Mouse (Mus musculus) bone marrow, adult 2 months (tissue): ENCODE data around the gene Itgad. TPM values are rescaled to one million over a fixed set of nuclear protein-coding genes. Genes with fewer than 3 reads are reported as not detected.

Experiments used
- H3K27ac ChIP-seq: fragments of 200-500 bp; 2 replicates; pipeline ENCODE4 v1.5.1; 2012; ENCODE audit warnings: low read depth, mild to moderate bottlenecking, control low read depth, inconsistent platforms, low read length; ENCODE audit not compliant: control insufficient read depth, poor library complexity, insufficient read depth
- H3K4me1 ChIP-seq: fragments of 200-500 bp; 2 replicates; pipeline ENCODE4 v1.6.1; 2011; ENCODE audit warnings: low read length; ENCODE audit not compliant: control insufficient read depth, insufficient read depth
- H3K4me3 ChIP-seq: fragments of 200-500 bp; replicated peaks from 2 replicates; pipeline ENCODE3; 2011; ENCODE audit warnings: mild to moderate bottlenecking, low read depth, low read length, control low read depth; ENCODE audit not compliant: control insufficient read depth
- CTCF ChIP-seq: fragments of 200-500 bp; IDR thresholded peaks from 2 replicates; pipeline ENCODE4 v1.5.1; 2011; ENCODE audit warnings: low read length, control low read depth; ENCODE audit not compliant: control insufficient read depth, insufficient read depth
- POLR2A ChIP-seq: fragments of 200-500 bp; IDR thresholded peaks from 2 replicates; pipeline ENCODE4 v1.6.1; 2011; ENCODE audit warnings: low read depth, mild to moderate bottlenecking, control low read depth, low read length, borderline replicate concordance; ENCODE audit not compliant: control insufficient read depth
- WGBS: fragments of 180-500 bp; shearing (Covaris S2); methylation state at CpG from one replicate; pipeline ENCODE4 v1.1.7; 2018; 5-methylcytosine and 5-hydroxymethylcytosine counted together
- polyA plus RNA-seq: library from polyadenylated mRNA; stranded (reverse); fragments of >200 nt; gene quantifications from 2 replicates; pipeline ENCODE4 v1.2.4, GENCODE M21; 2011; ENCODE audit warnings: low replicate concordance; ENCODE audit not compliant: missing spikeins, insufficient read depth, insufficient read length

Gene Itgad
- polyA plus RNA-seq, 1 experiment = 9.8 TPM

DNA sequence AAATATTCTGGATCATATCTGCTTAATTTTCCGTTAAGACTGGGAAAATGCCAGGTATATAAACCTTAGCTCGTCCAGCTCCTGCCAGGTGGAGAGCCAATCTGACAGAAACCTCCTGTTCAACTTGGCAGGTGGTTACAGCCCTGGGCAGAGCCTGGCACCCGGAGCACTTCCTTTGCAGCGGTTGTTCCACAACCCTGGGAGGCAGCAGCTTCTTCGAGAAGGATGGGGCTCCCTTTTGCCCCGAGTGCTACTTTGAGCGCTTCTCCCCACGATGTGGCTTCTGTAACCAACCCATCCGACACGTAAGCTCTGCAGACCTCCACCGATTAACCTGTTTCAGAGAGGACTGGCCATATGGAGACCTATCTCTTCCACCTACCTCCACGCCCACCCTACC lies 97.8 kb downstream of the Itgad start:
- Histone ChIP-seq H3K4me3 (no peak overlapping the region), H3K4me1 (peaks cover 2% of the 10 kb centered on the region), H3K27ac (no peak overlapping the region)
- WGBS = 23% methylated on average over 12 of the region's 12 CpGs
- TF ChIP-seq CTCF (no peak), POLR2A (no peak)

DNA sequence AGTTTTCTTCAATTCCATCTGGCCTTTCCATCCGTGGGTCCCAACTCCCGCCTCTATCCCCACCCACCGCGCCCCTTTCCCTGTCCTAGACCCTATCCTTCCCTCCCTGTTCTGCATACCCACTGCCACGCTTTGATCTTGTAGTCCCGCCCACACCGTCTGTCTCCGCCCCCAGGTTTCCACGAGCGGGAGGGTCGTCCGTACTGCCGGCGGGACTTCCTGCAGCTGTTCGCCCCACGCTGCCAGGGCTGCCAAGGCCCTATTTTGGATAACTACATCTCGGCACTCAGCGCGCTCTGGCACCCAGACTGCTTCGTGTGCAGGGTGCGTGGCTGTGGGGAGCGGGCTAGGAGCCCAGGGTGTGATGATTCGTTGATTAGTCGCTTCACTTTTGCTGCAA lies 98.4 kb downstream of the Itgad start:
- TF ChIP-seq CTCF (no peak), POLR2A (no peak)
- peaks cover 2% of the 10 kb centered on the region for H3K4me1 ChIP-seq
- H3K4me3 ChIP-seq = no peak overlapping the region
- 12% methylated on average over 24 of the region's 24 CpGs for WGBS
- H3K27ac ChIP-seq = no peak overlapping the region

- H3K4me1 ChIP-seq = peaks cover under 1% of the 10 kb centered on the region
- no peak overlapping the region for H3K27ac ChIP-seq
- H3K4me3 ChIP-seq = no peak overlapping the region
- TF ChIP-seq CTCF (no peak), POLR2A (no peak)
- WGBS = 50% methylated on average over 2 of the region's 2 CpGs
Observed at GRCm38 (mm10) chr7:128254978-128255377, 100.8 kb downstream of the Itgad start.

DNA sequence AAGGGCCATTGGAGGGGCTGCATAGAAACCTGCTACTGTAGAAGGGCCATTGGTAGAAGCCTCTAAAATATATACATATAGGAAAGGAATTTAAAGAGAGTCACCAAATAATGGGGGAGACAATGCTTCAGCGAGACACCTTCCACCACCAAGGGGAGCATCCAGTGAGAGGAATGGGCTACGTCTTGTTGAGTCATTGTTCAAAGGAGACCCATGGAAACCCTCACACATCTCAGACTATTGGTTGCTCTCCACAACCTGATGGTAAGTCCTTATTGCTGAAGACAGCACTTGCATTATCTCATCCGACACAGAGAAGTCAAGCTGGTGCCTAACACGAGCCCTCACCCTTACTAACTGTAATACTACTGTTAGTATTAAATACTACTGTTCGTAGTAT lies 101.6 kb downstream of the Itgad start:
- H3K4me1 ChIP-seq = no peaks in the 10 kb centered on the region
- TF ChIP-seq POLR2A = no peak
- TF ChIP-seq CTCF = no peak
- WGBS = 86% methylated on average over 5 of the region's 5 CpGs
- no peak overlapping the region for H3K4me3 ChIP-seq
- no peak overlapping the region for H3K27ac ChIP-seq

GRCm38 (mm10) chr7:128256783-128257334 lies 102.7 kb downstream of the Itgad start:
- 40% methylated on average over 5 of the region's 5 CpGs for WGBS
- Histone ChIP-seq H3K4me1 (no peaks in the 10 kb centered on the region), H3K27ac (no peak overlapping the region), H3K4me3 (no peak overlapping the region)
- no peak for TF ChIP-seq CTCF
- no peak for TF ChIP-seq POLR2A

GRCm38 (mm10) chr7:128265411-128265810 lies 111.2 kb downstream of the Itgad start, which contains the start of gene Slc5a2:
Slc5a2 (plus strand) TSS chr7:128265657.
- Histone ChIP-seq H3K27ac (no peak within 1 kb of the TSS), H3K4me3 (no peak within 1 kb of the TSS), H3K4me1 (0 out of 2 replicates have a peak, but pooled peaks cover 3% of the 10 kb centered on the region)
- WGBS = 79% methylated on average over 6 of the region's 6 CpGs
- no peak for TF ChIP-seq POLR2A
- no peak for TF ChIP-seq CTCF

GRCm38 (mm10) chr7:128266056-128266455 lies 111.9 kb downstream of the Itgad start:
- H3K4me3 ChIP-seq = no peak overlapping the region
- no peak for TF ChIP-seq CTCF
- no peak for TF ChIP-seq POLR2A
- peaks cover 3% of the 10 kb centered on the region; the same call in 1 of the 2 replicates for H3K4me1 ChIP-seq
- no peak overlapping the region for H3K27ac ChIP-seq
- 62% methylated on average over 5 of the region's 5 CpGs for WGBS

- peaks cover 3% of the 10 kb centered on the region; the same call in 1 of the 2 replicates for H3K4me1 ChIP-seq
- H3K27ac ChIP-seq = no peak overlapping the region
- 62% methylated on average over 13 of the region's 13 CpGs for WGBS
- no peak overlapping the region for H3K4me3 ChIP-seq
- TF ChIP-seq CTCF = no peak
Observed at GRCm38 (mm10) chr7:128267391-128267790, 113.2 kb downstream of the Itgad start.

GRCm38 (mm10) chr7:128267813-128268212 lies 113.6 kb downstream of the Itgad start:
- no peak overlapping the region for H3K27ac ChIP-seq
- peaks cover 3% of the 10 kb centered on the region; the same call in 1 of the 2 replicates for H3K4me1 ChIP-seq
- no peak for TF ChIP-seq POLR2A
- no peak for TF ChIP-seq CTCF
- 76% methylated on average over 7 of the region's 7 CpGs for WGBS
- no peak overlapping the region for H3K4me3 ChIP-seq
